Mouse (Mus musculus): Measurements from ENCODE around the gene Hist4h4. TPM values are rescaled to one million over a fixed set of nuclear protein-coding genes. Genes with fewer than 3 reads are reported as not detected.

Hist4h4 gene
- polyA plus RNA-seq, 1 experiment: 0.62 TPM

DNA sequence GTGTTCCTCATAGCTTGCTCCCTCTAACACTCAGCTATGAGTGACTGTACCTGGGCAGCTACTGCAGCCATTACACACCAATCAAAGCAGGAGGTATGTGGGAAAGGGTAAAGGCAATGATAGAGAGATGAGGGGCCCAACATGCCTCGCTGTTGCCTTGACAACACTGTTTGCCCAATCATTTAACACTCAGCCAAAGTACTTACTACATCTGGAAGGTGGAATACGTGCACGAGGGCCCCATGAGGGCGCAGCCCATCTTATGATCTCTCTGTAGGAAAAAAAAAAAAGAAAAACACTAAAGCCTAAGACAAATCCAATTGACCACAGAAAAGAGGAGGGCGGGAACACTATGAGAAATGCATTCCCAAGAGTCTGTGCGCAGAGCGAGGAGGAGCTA, 34.4 kb downstream of the Hist4h4 start:
- Histone ChIP-seq H3K27ac (ENCODE audit: insufficient read depth, low read length) (no peak overlapping the region), H3K4me1 (ENCODE audit: control insufficient read depth, insufficient read depth, low read length) (no peaks in the 10 kb centered on the region), H3K27me3 (ENCODE audit: control insufficient read depth, insufficient read depth, low read length) (no peaks in the 10 kb centered on the region), H3K4me3 (replicated peaks; ENCODE audit: insufficient read depth, low read depth, low read length) (no peak overlapping the region)
- no peak for TF ChIP-seq POLR2A (IDR thresholded peaks at IDR 0.05; ENCODE audit: borderline replicate concordance, insufficient read depth, low read length)
- TF ChIP-seq CTCF (IDR thresholded peaks at IDR 0.05; ENCODE audit: borderline replicate concordance, insufficient read depth, low read depth, low read length): no peak
- 81% methylated on average over 7 of the region's 7 CpGs for WGBS
- DNase-seq: no peak

- Histone ChIP-seq H3K27me3 (ENCODE audit: control insufficient read depth, insufficient read depth, low read length) (no peaks in the 10 kb centered on the region), H3K4me3 (replicated peaks; ENCODE audit: insufficient read depth, low read depth, low read length) (no peak overlapping the region), H3K4me1 (ENCODE audit: control insufficient read depth, insufficient read depth, low read length) (no peaks in the 10 kb centered on the region), H3K27ac (ENCODE audit: insufficient read depth, low read length) (no peak overlapping the region)
- no peak for DNase-seq
- 86% methylated on average over 8 of the region's 8 CpGs for WGBS
- TF ChIP-seq POLR2A (IDR thresholded peaks at IDR 0.05; ENCODE audit: borderline replicate concordance, insufficient read depth, low read length): no peak
- TF ChIP-seq CTCF (IDR thresholded peaks at IDR 0.05; ENCODE audit: borderline replicate concordance, insufficient read depth, low read depth, low read length): no peak
These were observed 35.1 kb downstream of the Hist4h4 start for GRCm38 (mm10) chr6:136769143-136769542.

DNA sequence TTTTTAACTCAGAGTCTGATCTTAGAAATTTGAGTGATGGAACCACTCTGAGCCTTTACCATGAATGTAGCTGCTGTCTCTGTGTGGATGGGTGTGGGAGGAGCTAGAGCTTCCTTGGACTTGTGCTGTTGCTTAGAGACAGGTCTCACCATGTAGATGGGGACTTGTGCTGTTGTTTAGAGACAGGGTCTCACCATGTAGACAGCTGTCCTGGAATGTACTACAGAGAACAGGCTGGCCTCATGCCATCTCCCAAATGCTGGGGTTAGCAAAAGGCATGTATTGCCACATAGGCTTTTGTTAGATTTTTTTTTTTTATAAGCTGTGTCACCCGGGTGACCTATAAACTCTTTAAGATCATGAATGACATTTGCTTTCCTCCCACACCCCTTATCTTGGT, 40.3 kb downstream of the Hist4h4 start:
- no peak overlapping the region for H3K4me3 ChIP-seq (replicated peaks; ENCODE audit: insufficient read depth, low read depth, low read length)
- H3K27ac ChIP-seq (ENCODE audit: insufficient read depth, low read length): no peak overlapping the region
- H3K4me1 ChIP-seq (ENCODE audit: control insufficient read depth, insufficient read depth, low read length): peaks cover 2% of the 10 kb centered on the region; the same call in 1 of the 2 replicates
- no peak for TF ChIP-seq POLR2A (IDR thresholded peaks at IDR 0.05; ENCODE audit: borderline replicate concordance, insufficient read depth, low read length)
- TF ChIP-seq CTCF (IDR thresholded peaks at IDR 0.05; ENCODE audit: borderline replicate concordance, insufficient read depth, low read depth, low read length): no peak
- WGBS: 7% methylated on average over 1 of the region's 1 CpGs
- no peaks in the 10 kb centered on the region; the same call in 1 of the 2 replicates for H3K27me3 ChIP-seq (ENCODE audit: control insufficient read depth, insufficient read depth, low read length)
- DNase-seq: no peak

Other genes starting within 250 kb of the Hist4h4 start
- gene Plbd1, start 142.5 kb downstream of the Hist4h4 start, polyA plus RNA-seq (2012; rRNA removed): 0.11 and 0.15 TPM in 2 replicates
- gene Gucy2c, start 22.6 kb downstream of the Hist4h4 start, polyA plus RNA-seq (2012; rRNA removed): 0.10 TPM in 2 replicates
- gene H2afj, start 3.8 kb upstream of the Hist4h4 start, polyA plus RNA-seq (2012; rRNA removed): 74.1 and 88.9 TPM in 2 replicates
- 0.38 and 0.74 TPM in 2 replicates for gene BC049715, start 23.2 kb upstream of the Hist4h4 start, polyA plus RNA-seq (2012; rRNA removed)
- gene Wbp11, start 23.8 kb upstream of the Hist4h4 start, polyA plus RNA-seq (2012; rRNA removed): 57.0 and 68.4 TPM in 2 replicates
- gene Smco3, start 31.0 kb upstream of the Hist4h4 start, polyA plus RNA-seq (2012; rRNA removed): 7.8 and 8.8 TPM in 2 replicates
- gene Art4, start 53.3 kb upstream of the Hist4h4 start, polyA plus RNA-seq (2012; rRNA removed): 0.16 and 0.29 TPM in 2 replicates
- 93.7 and 131 TPM in 2 replicates for gene Mgp, start 71.4 kb upstream of the Hist4h4 start, polyA plus RNA-seq (2012; rRNA removed)
- gene Erp27, start 117.8 kb upstream of the Hist4h4 start, polyA plus RNA-seq (2012; rRNA removed): 0.22 and 0.31 TPM in 2 replicates
- gene Pde6h, start 119.4 kb upstream of the Hist4h4 start, polyA plus RNA-seq (2012; rRNA removed): 0.11 and 0.38 TPM in 2 replicates
- 10.1 and 10.5 TPM in 2 replicates for gene Arhgdib, start 137.5 kb upstream of the Hist4h4 start, polyA plus RNA-seq (2012; rRNA removed)

All from cerebellum, adult 2 months (tissue).